Mouse (Mus musculus): ENCODE measurements around the gene Psap. TPM values are rescaled to one million over a fixed set of nuclear protein-coding genes. Genes with fewer than 3 reads are reported as not detected.

Psap gene
- total and polyA plus RNA-seq, 3 experiments = 1,081 to 1,342 (median 1,299) TPM

DNA sequence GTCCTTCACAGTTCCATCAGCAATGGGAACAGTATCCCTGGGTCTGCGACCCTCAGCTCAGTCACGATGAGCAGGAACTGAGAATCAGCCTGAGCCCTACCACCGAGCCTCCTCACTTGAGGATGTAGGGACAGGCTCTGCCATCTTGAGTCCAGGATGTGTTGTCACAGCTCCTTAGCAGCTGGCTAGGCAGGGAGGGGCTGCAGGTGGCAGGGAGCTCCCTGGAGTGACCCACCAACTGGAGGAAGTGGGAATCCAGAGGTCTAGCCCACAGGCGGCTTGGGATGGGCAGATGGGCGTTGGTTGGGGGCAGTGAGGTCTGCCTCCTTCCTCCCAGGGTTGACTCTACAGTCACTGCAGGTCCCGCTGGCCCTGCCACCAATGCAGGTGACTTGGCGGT, 14.1 kb upstream of the Psap start:
- DNase-seq = no peak

DNA sequence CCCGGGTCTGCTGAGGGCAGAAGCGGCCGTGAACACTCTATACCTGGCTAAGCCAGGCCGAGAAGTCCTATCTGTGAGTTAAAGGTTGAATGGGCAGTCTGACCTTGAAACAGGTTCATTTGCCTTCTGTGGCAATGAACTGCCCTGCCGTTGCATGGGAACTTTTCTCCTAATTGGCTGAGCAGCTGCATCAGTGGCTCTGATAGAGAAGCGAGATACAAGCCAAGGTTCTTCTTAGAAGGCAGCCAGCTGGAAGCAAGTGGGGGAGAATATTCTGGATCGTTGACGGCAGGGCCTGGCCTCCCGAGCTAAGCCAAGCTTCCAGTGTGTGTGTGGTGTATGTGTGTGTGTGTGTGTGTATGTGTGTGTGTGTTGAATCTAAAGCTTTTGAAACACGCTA, 12.2 kb upstream of the Psap start:
- DNase-seq = peak; percentile 66

DNA sequence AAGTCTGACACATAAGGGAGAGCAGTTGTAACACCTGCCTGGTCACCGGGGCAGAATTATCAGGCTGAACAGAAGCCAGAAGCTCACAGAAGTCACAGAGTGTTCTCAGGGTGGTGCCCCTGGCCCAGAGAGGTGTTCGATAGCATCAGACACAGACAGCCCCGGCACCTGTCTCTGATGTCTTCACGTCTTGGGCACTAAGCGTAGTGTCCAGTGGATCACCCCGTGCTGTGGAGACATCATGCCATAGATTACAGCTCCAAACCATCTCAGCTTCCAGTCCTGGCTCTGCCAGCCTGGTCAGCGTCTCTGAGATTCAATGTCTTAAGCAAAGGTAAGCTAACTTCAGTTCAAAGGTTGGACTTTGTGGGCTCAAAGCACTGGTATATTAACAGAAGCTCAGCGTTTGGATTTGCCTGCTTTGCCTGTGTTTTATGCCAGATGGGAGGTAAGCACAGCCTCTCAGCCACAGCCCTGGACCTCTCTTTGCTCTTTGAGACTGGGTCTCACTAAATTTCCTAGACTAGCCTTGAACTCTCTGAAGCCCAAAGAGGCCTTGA, 10.5 kb upstream of the Psap start:
- no peak for DNase-seq

DNA sequence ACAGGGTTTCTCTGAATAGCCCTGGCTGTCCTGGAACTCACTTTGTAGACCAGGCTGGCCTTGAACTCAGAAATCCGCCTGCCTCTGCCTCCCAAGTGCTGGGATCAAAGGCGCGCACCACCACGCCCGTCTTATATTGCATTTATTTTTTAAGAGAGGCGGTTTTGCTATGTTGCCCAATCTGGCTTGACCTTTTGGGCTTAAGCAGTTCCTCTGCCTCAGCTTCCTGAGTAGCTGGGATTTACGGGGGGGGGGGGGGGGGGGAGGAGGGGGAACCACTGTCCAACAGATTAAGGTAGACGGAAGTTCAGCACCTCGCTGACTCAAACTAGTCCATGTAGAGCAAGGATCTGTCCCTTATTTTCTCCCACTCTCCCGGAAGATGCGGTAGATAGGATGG, 8.7 kb upstream of the Psap start:
- DNase-seq = no peak

DNA sequence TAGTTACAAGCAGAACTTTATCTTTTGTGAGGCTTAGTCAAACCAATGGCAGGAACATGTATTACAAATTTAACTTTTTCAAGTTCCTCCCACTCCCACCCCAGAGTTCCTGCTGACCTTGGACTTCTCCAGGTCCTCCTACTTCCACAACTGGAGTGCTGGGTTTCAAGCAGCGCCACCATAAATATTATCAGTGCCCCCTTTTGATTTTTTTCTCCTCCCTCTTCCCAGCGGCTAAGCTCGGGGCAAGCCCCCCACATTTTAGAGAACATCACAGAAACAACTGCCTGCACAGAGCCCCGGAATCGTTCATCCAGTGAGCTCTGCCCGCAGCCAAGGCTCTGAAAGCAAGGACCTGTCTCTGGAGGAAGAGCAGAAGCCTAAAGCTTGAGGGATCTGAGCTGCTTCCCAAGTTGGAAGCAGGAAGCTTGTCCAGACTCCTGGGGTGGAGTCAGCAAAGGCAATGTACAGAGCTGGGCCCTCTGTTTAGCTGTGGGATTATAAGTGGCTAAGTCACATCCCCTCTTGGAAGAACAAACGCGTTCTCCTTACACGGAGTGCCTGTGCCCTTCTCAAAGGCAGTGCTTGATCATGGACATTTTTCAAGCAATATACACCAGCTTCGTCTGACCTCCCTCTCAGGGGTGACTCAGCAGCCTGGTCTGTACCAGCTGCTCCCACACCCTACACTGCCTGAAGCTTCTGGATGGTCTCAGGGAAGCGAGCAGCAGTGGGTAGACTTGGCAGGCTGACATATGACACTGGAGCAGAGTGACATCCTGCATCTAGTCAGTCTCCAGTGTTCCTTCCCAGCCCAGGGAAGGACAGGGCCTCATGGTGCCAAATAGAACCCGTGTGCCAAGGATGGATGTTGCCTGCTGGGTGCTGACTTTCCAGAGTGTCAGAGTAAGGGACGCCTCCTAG, 8.0 kb upstream of the Psap start:
- peak; percentile 65 for DNase-seq

DNA sequence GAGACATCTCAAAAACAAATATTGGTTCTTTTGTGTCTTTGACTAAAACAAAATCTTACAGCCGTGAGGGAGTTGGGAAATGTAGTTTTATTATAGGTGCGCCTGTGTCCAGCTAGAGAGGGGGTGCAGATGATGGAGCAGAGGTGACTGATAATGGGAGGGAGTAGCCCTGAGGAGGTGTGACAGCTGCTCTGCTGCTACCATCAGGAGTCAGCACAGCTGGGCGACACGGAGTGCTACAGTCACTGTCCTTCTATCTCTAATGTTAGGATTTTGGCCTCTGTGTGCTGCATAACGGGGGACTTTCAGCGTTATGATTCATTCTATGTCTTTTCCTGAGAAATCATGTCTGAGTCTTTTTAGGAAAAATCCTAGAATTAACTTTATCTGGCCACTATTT, 6.4 kb upstream of the Psap start:
- no peak for DNase-seq

DNA sequence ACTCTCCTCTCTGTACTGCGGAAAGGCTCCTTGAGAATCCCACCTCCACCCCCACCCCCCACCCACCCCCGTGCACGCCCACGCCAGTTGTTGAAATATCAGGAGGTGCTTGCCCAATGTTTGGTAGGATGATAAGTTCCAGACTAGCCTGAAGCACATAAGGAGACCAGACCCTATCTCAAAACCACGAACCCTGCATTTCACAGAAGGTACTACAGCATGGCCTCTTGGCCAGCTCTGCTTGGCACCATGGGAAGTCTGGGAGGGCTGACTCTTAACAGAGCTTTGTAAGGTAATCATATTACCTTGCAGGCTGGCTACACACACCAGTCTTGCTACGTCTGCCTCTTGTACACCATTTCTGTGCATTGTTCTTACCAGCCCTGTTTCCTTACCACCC, 5.2 kb upstream of the Psap start:
- DNase-seq = no peak

DNA sequence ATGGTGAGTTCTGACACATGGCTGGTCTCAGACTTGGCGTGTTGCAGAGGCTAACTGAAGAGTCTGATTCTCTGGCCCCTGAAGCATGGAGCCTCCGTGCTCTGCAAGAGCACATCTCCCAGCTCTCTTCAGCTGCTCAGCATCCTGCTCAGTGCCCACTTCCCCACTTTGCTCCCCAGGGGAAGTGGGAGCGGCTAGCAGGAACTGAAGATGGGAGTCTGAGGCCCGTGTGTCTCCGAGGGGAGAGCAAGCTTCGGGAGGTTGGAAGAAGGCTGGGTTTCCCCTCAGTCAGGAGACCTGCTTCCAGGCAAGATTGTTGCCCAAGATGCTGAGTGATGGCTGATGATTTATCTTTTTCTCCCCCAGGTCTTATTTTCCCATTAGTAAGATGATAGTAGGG, 4.0 kb upstream of the Psap start:
- DNase-seq = no peak

DNA sequence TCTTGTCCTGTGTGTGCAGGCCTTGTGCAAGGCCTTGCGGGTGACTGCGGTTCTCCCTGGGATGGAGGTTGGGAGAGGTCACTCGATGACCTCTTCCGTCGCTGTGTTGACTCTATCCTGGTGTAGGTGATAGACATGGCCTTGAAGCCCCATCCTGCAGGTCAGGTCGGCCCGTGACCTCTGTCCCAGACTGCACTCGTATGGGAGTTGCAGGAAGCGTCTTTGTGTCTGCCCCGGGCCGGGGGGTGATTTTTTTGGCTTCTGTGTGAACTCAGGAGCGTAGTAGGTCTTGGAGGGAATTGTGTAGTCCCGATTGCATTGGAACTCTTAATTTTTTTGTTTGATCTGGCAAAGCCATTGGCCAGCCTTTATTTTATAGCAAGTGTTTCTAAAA, 576 bp downstream of the Psap start:
- no peak for DNase-seq

DNA sequence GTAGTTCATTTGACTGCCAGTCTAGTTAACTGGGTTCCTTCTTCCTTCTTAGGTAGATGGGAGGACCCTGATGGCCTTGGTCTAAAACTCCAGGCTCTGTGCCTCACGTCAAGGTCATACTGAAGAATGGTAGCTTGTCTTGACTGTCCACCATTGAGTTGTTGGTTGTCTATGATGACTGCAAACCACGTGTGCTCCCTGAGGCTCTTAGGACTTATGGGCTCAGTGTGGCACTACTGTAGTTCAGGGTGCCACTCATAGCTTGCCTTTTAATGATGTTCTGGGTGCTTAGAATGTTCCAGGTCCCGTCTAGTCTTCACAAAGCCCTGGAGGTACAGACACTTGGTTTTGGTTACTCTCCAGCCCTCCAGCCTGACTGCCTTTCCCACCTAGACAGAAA, 1.4 kb downstream of the Psap start:
- no peak for DNase-seq

DNA sequence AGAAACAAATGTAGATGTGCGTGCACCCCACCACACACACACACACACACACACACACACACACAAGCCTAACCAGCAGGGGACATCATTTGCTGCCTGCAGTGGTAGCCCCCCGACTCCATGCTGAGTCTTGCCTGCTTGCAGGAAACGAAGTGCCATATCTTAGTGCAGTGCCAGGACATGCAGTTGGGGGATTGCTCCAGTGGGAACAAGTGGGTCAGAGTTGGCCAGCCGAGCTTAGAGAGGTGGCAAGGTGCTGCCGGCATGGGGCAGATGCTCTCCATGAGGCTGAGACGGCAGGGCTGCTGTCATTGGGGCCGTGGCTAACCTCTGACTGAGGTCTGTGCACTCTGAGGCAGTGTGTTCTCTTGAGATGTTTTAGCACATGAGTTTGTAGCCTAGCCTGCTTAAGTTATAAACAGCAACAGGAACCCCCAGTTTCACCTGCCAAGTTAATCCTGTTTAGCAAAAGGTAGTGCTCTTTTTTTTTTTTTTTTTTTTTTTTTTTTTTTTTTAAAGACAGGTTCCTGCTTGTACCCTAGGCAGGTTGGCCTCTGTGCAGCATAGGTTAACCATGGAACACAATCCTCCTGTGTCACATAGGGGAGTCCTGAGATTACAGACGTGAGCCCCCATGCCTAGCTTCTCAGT, 2.0 kb downstream of the Psap start:
- DNase-seq = no peak

DNA sequence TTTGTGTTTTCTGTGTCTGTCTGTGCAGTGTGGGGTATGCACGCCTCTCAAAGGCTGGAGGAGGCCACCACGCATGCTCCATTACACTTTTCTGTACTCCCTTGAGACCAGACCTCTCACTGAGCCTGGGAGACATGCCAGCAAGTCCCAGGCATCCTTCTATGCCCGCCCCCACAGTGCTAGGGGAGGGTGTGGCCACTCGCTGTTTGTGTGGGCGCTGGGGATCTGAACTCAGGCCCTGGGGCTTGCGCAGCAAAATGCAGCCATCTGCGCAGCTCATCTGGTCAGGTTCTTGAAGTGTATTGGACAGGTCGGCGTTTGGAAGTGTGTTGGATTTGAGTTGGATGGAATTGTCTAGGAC, 2.5 kb downstream of the Psap start:
- DNase-seq = peak; percentile 58

DNA sequence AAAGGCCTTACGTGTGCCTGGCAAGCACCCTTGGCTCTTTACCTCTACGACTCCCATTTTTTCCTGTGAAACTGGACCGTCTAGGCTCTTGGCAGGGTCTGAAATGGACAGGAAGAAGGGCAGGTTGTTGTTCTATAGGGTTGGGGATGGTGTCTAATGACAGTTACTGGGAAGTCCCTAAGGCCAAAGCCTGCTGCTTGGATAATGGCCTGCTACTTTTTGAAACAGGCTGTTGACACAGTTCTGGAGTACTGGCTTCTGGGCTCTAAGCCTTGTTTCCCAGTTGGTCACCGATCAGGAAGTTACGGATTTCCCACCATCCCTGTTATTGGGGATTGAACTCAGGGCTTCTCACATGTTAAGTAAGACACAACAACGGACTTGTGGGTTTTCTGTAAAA, 2.9 kb downstream of the Psap start:
- DNase-seq = no peak

DNA sequence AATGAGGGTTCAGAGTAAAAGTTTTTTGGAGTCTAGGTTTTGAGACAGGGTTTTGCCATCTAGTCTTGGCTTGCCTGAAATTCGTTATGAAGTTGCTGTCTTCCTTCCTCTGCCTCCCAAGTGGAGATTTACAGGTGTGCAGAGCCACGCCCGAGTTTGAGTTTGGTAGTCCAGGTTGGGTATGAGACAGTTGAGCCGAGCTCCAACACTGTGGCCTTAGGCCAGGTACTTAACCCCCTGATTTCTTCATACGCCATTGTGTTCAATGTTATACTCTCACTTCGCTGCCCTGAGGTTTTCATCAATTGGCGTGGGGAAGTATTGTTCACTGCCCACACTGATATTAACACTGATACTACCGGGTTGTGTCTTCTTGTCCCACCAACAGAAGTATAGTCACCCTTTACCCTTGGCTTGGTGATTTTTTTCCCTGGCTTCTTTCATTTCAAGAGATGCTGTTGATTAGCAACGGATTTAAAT, 4.2 kb downstream of the Psap start:
- no peak for DNase-seq

DNA sequence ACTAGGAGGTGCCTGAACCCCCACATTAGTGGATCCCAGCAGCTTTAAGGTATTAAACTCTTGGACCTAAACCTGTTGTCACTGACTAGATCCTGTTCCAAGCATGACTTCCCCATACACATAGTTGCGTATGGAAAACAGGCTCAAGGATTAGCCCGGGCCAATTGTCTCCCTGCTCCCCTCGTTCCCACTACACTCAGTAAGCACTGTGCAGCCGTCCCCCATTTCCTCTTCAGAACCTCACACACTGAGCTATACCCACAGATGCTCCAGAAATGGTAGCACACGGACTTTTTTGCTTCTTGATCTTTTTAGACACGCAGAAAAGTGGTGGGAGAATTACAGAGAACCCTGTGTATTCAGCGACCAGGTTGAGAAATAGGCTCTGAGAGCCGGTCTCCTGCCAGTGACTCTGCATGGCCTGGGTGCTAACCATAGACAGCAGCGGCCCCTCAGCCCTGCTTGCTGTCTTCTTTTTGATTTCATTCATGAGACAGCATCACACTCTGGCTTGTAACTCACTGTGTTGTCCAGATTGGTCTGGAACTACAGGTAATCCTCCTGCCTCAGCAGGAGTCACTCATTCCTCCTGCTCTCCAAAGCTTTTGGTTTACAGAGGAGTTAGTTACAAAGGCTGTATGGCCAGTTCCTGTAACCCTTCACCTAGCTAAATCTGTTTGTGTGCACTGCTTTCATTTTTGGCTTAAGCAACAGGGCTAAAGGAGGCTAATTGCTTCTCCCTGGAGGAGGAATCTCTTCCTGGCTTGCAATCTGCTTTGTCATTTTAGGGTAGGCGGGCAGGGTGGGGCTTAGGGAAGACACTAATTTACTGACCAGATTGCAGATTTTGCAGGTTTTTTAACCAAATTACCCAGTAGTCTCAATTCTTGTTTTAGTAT, 4.9 kb downstream of the Psap start:
- DNase-seq = no peak

DNA sequence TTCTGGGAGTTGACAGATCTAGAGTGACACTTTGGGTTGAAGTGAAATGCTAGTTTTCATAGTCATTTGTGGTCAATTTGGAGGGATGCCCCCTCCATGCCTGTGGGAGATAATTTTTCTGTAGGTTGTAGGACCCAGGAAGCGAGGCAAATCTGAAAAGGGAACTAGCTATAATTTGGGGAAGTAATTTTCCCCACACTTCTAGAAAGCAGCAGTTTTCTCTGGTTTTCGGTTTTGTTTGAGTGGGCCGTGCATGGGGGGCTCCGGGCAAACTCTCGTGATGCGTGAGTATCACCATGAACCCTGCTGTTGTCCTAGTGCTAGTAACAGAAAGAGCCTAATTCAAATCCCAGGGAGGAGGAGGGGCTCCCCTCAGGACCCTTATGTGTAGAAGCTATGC, 6.8 kb downstream of the Psap start:
- no peak for DNase-seq

DNA sequence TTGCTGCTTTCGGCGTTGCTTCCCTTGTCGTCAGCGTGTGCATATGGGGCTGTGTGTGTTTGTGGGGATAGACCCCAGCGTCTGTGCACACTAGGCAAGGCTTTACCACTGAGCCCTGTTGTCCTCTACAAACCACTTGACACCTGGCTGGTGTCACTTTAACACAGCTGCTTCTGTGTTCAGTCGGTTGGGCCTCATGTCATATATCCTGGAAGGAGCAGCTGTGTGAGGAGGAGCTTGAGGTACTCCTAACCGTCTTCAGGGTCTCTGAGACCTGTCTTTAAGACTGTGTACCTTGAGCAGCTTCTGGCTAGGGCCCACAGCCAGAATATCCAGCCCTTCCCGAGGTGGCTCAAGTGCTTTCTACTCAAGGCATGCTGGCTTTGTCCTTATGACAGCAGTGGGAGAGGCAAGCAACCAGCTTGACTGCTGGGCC, 7.3 kb downstream of the Psap start:
- DNase-seq = no peak

DNA sequence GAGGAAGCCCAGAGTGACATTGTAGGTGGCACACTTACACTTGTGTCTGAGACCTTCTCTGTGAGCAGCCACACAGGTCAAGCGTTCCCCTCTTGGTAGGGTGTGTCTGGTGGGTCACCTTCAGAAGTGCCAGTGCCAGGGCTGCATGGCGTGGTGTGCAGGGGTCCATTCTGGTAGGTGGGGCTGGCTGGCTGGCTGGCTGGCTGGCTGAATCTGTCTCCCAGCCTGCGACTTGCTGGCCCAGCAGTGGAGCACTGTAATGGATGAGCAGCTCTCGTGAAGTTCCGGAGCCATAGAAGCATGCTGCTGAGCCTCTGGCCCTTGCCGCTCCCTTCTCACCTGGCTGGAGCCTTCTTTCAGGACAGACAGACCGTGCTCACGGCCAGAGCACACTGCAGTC, 7.8 kb downstream of the Psap start:
- no peak for DNase-seq

DNA sequence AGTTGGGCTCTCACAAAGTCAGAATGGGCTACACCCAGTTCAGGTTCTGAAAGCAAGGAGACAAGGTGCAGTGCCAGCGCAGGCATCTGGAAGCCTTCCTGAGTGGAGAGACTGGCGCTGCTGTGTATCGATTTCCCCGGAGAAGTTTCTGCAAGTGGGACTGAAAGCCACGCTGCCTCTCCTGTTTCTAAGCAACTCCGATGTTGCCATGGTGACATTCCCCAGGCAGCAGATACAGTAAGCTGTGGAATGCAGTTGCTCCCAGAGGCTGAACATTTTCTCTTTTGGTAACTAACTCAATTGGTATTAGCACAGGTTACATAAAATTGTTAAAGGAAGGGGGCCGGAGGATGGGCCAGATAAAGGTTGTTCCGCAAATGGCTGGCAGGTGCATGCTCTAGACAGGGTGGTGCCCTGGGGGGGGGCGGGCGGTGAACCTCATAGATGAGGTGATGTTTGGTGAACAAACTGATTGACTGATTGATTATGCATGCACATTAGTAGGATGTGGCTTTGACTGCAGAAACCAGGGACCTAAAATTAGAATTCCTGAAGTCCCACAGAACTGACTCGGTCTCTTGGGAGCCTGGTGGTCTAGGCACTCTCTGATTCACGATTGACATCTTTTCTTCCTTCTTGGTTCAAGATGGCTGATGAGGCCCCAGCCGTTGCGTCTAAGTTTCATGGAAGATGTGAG, 8.4 kb downstream of the Psap start:
- DNase-seq = peak; percentile 60

DNA sequence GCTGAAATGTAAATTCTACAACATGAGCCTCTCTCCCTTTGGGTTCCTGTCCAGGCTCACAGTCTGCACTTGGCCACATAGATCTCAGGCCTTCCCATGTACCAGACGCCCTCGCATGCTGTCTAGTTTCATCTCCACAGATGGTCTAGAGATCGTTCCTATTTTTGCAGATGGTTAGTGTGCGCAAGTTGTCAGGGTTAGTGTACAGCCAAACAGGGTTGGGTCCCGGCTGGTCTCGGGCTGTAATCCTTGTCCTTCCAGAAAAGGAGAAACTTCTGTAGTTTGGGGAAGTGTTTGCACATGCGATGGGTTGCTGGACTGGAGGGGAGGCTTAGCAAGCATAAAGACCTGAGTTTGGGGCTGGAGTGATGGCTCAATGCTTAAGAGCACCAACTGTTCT, 9.1 kb downstream of the Psap start:
- no peak for DNase-seq

DNA sequence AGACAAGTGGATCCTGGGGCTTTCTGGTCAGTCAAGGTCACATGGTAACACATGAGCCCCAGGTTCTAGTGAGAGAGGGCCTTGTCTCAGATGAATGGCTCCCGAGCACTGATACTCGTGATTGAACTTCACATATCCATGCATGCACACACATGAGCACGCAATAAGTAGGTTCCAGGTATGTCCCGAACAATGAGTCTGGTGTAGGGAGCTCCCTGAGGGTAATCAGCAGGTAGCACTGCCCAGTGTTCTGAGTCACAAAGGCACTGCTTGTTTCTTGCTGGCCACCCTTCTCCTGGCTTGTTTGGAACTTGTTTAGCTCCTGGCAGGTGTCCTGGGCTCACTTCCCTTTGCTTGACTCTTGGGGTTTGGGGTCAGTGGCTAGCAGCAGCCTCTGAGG, 9.7 kb downstream of the Psap start:
- DNase-seq = no peak

DNA sequence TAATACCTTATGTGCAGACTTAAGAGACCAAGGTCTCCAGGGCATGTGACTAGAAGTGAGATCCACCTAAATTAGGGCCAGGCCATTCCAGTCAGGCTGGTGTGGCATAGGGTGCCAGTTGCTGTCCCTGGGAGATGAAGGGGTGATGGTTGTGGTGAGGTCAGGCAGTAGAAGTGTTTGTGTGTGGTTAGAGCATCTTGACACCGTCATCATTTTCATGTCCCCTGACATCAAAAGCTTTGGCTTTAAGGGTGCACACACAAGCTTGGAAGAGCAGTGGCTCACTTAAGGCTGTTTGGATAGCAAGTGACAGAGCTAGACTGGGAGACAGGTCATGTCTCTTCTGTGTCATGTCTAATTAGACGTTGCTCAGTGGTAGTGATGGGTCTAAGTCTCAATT, 10.3 kb downstream of the Psap start:
- DNase-seq = no peak
